Mouse (Mus musculus) megakaryocyte, embryonic 14.5 days (primary cell): ENCODE data around the gene Lhpp.

ENCODE experiments used
- FLI1 ChIP-seq: IDR thresholded peaks from 2 replicates; pipeline ENCODE4 v1.6.1; 2012; ENCODE audit warnings: low read length, inconsistent platforms, mixed read lengths
- GATA1 ChIP-seq: IDR thresholded peaks from 3 replicates; pipeline ENCODE4 v1.6.1; 2012; ENCODE audit warnings: mixed read lengths, low read length, inconsistent platforms, borderline replicate concordance

GRCm38 (mm10) chr7:132599071-132599975 is 11.1 kb upstream of the Lhpp start, which contains the start of gene Nkx1-2:
- TF ChIP-seq GATA1, result no peak
- TF ChIP-seq FLI1, result no peak
